Mouse (Mus musculus): ENCODE measurements around the gene Wwc1.
A peak's percentile ranks its signal among the peaks of the same experiment; 100 is the strongest.

The Wwc1 gene

DNA sequence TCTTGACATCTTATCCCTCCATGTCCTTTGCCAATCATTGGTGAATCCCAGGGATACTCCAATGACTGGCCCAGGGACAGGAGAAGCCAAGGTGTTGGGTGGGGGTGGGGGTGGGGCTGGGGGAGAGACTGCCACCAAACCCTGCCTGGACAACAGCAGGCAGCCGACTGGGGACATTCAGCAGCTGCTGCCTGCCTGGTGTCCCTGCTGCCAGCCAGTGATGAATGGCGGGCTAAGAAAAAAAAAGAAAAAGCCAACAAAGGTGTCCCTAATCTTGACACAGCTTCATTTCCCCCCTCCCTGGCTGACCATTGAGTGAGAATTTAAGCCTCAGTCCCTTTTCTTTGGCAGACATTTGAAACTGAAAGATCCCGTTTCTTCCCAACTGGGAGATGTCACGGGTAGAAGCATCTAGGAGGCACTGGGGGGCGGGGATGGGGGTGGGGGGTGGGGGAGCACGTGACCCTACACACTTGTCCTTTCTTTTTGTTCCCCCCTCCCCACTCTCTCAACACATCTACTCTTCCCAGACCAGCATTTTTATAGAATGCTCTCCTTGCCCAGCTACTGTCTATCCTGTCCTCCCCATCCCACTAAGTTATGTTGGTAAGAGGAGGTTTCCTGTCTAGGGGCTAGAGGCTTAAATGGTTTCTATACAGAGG is 7.9 kb downstream of the Wwc1 start:
- DNase-seq = no peak

- peak; percentile 44 to 65 for DNase-seq
Measured at GRCm38 (mm10) chr11:35970806-35971705, 9.3 kb downstream of the Wwc1 start.

DNA sequence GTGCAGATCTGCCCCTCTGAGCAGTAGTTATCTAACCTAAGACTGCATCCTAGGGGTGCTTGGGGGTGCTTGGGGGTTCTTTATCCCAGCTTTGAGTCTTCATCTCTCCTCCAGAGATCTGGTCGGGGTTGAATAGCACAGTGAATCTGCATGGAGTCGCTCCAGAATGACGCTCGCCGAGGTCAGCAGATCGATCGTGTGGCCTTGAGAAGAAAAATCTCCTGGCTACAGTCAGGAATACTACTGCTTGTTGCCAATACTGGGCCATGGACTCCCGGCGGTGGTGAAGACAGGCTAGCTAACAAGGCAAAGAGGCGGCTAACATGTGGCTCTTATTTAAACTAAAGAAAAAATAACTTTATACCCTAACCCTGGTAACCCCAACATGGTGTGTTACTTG is 12.0 kb downstream of the Wwc1 start:
- no peak for DNase-seq

GRCm38 (mm10) chr11:35963981-35964549 is 16.3 kb downstream of the Wwc1 start:
- no peak for DNase-seq

- DNase-seq = peak; percentile 73 to 80
Measured at GRCm38 (mm10) chr11:35963554-35963953, 16.8 kb downstream of the Wwc1 start.

GRCm38 (mm10) chr11:35962431-35962830 is 17.9 kb downstream of the Wwc1 start:
- DNase-seq = no peak

DNA sequence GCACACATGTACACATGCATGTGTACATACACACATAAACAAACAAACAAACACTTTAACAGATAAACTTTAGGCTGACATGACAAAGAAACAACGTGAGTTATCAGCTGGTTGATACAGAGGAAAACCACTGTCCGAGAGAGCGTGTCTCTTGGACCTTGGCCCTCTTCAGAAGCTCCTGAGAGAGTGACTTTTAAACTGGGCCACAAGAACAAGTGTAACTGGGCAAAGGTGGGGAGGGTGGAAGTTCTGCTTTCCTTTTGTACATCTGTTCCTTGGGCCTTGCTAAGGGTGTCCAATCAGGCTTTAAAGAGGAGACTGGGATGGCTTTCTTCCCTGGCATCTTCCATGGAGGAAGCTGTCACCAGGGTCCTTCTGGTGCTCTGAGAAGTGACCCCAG is 21.1 kb downstream of the Wwc1 start:
- peak; percentile 45 to 69 for DNase-seq

DNA sequence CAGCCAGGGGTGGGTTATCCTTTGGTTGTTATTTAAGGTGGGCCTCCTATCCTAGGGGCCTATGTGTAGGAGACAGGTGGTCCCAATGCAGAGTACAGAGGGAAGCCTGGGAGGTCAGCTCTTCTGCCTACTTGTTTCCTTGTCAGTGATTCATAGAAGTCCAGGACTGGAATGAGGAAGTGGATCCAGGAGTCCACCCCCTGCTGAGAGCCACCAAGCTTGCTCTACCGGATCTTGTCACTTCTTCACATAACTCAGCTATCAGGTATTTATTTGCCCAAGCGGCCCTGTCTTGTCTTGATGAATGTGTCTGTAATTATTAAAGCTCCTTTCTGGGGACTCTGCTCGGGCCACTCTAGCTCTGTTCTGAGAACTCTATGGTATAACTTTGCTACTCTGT is 24.8 kb downstream of the Wwc1 start:
- peak; percentile 82 to 85 for DNase-seq

DNA sequence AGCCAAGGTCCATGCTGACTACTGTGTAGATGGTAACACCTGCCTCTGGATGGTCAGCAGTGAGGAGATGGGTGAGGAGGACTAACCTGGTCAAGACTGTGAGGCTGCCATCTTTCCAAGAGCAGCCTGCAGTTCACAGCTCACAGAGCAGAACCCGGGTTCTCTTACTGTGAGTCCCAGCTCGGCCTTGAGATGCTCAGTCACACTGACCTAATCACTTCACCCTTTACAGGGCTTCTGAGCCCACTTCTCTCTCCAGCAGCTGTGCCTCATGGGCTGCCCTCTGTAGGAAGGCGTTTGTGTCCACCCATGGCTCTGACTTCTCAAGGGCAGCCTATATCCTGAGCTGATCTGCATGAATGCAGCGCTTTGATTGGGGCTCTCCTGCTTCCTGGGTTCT is 27.1 kb downstream of the Wwc1 start:
- no peak for DNase-seq

- DNase-seq = peak; percentile 84 to 90
Measured at GRCm38 (mm10) chr11:35951727-35952065, 28.6 kb downstream of the Wwc1 start.

GRCm38 (mm10) chr11:35951058-35951726 is 29.1 kb downstream of the Wwc1 start:
- peak; percentile 39 to 51 for DNase-seq

DNA sequence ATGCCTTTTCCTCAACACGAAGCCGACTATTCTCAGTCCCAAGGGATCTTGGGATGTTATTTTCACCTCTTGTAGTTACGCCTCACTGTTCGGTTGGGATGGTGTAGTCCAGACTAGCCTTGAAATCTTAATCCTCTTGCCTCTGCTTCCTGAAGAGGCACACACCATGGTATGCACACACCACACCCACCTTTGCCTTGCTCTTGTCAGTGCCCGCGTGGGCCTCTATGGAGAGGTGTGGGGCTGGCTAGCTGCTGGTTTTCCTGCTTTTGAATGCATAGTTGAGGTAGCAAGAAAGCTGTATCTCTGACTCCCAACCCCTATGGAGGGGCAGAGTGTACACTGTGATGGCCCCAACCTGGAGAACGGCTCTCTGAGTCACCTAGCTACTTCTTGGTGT is 29.9 kb downstream of the Wwc1 start:
- no peak for DNase-seq

- peak; percentile 39 to 64 for DNase-seq
Measured at GRCm38 (mm10) chr11:35950011-35950410, 30.3 kb downstream of the Wwc1 start.

DNA sequence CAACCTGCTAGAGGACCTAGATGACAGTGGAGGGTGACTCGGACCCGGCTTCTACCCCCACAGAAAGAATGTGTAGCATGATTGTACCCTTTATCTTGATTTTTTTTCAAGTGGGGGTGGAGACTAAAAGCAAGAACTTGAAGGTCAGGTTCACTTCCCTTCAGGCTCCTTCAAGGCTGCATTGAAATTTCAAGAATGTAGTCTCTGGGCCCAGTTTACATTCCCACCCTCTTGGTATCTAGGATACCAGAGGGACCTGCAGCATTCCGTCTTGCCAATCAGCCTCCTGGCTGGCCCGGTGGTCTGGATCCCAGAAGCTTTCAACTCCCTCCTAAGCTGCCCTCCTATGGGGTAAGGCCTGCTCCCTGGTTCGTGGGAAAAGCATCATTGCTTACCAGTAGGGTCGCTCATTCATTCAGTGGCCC is 31.9 kb downstream of the Wwc1 start:
- peak in 1 of 2 experiments; percentile 28 for DNase-seq

GRCm38 (mm10) chr11:35947944-35948343 is 32.4 kb downstream of the Wwc1 start:
- no peak for DNase-seq

GRCm38 (mm10) chr11:35945187-35945586 is 35.1 kb downstream of the Wwc1 start:
- no peak for DNase-seq

GRCm38 (mm10) chr11:35941641-35942040 is 38.7 kb downstream of the Wwc1 start:
- DNase-seq = no peak

DNA sequence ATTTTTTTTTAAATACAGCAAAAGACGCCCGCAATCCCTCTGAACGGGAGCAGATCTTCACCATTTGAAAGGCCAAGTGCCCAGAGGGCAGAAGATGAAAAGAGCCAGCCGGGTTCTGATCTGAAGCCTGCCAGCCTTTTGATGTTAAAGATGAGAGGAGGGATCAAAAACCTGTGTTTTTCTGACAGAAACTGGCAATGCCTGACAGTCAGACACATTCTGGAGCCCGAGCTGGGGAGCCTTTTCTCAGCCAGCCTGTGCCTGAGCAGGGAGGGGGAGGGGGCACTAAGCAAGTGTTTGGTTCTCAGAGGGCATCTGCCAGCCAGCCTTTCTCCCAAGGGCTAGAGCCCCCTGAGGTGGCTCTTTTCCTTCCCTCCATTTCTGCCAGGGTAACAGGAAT is 39.3 kb downstream of the Wwc1 start:
- no peak for DNase-seq

DNA sequence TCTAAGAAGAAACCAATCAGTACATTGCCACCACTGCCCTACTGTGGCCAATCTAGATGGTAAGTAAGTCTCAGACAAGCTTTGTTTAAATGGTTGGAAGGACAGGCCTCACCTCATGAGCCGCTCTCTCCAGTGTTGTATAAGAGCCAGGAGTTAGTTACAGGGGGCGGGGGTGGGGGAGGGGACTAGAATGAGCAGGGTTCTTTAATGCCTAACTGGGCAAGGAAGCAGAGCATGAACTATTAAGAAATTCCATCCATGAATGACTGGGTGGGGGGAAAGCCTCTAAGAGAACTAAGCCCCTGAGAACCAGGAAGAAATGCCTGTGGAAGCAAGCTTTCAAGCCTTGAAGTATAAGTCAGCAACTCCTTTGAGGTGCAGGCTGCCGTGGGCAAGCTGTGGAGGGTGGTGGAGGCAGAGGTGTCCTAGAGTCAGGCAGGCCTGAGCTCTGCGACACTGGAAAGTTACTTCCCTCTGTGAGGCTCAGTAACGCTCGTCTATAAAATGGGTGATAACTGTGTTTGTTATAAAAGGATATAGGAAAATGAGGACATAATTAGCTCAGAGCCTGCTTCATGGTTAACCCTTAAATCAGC is 41.4 kb downstream of the Wwc1 start:
- DNase-seq = peak in 1 of 2 experiments; percentile 73

- peak in 1 of 2 experiments; percentile 82 for DNase-seq
Measured at GRCm38 (mm10) chr11:35935645-35936044, 44.7 kb downstream of the Wwc1 start.

DNA sequence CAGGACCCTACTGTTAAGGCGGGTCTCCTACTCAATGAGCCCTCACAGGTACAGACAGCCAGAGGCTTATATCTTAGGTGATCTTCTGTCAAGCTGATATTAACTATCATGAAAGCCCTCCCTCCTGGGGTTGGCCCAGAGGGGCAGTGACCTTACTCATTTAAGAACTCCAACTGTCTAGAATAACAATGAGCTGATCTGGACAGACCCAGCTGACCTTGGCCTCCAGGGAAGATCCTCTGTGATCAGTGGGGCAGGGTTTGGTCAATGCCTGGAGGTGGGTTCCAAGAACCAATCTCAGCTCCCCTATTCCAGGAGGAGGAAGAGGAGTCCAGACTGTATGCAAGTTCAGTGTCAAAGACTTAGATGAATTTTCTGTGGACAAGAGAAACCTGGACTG is 45.2 kb downstream of the Wwc1 start:
- DNase-seq = peak in 1 of 2 experiments; percentile 48

- DNase-seq = no peak
Measured at GRCm38 (mm10) chr11:35933402-35934085, 46.8 kb downstream of the Wwc1 start.

All from kidney, postnatal 36 days (tissue).